Mouse (Mus musculus) layer of hippocampus, adult 9-10 months (tissue): Measurements from ENCODE around the gene Shkbp1.

ENCODE experiments used
- DNase-seq: peaks from one replicate; pipeline ENCODE4 v3.0.0; 2022; ENCODE audit warnings: low spot score

Gene Shkbp1

DNA sequence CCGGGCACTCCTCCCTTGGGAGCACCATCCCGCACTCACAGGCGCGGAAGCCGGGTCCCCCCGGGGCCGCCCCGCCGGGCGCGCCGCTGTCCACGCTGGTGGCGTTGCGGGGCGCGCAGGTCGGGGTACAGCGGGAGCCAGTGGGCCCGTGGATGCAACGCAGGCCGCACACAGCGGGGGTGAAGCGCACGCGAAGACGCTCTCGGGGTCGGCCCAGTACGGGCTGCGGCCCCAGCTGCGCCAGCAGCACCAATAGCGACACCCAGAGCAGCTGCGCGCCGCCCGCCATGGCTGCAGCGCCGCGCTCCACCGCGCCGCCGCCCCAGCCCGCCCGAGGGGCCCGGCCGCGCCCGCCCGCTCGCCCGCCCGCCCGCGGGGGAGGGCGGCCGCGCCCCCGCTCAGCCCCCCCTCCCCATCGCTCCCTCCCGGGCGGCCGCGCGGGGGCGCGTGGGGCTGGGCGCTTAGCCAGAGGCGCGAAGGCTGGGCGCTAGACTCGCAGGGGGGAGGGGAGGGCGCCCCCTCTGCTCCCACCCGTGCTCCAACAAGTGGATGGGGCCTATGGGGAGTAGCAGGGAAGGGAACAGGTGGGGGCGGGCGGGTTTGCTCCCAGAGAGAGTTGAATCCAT, 22.4 kb downstream of the Shkbp1 start:
- no peak for DNase-seq

DNA sequence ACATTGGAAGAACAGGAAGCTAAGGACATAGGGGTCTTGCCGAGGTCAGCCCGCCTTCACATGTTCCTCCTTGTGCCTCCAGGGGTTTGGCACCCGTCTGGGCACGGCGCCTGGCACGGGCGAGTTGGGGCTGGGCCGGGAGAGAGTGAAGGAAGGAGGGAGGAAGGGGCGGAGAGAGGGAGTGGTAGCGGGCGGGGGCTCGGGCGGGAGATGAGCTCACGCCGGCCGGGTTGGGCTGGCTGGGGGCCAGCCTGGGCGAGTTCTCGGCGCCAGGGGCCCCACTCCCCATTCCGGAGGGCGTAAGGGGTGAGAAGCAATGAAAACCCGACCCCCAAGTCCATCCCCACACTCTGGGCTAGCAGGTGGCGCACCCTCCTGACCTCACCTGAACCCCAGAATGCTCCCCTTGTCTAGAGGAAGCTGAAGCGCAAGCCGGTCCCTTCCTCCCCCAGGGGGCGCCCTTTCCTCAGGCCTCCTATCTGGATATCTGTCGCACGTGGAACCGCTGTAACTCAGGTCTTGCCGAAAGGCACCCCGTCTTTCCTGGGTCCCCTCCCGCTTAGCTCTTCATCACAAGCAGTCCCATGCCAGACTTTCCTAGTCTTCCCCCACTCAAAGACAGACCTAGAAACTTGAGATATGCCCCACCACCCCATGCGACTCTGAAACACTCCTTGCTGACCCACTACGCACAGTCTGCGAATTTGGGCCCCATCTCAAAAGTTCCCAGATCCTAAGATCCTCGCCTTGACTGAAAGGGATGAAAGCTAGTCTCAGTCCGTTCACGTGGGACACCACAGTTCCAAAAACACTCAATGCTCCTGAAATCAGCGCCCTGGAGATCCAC, 23.2 kb downstream of the Shkbp1 start:
- DNase-seq, result no peak

DNA sequence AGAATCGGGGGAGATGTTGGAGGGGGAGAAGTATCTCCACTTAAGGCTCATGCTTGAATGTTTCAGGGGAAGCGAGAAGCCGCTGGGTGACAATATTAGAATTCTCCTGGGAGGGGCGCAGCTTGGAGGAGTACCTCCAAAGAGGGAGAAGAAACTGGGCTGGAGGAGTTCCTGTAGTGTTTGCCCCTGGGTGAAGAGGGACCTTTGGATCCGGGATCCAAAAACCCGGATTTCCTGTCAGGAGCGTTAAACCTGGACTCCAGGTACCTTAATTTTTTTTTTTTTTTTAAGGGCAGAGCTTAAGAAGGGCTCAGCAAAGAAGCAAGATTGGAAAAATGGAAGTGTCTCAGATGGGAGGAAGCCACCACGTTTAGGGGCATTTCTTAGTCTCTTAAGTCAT, 24.0 kb downstream of the Shkbp1 start:
- no peak for DNase-seq

DNA sequence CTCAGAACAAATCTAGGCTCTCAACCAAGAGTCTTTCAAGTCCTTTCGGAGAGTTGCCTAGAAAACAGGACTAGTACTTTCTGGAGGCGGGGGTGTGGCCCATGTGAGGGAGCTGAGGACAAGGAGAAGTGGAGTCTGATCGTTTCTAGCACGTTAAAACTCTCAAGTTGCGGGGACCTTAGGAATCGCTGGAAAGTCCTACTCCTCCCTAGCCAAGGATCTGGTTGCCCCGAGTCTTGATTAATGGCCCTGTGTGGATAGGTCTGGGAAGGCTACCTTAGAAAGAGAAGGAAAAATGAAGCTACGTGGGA, 24.3 kb downstream of the Shkbp1 start:
- DNase-seq, result no peak

DNA sequence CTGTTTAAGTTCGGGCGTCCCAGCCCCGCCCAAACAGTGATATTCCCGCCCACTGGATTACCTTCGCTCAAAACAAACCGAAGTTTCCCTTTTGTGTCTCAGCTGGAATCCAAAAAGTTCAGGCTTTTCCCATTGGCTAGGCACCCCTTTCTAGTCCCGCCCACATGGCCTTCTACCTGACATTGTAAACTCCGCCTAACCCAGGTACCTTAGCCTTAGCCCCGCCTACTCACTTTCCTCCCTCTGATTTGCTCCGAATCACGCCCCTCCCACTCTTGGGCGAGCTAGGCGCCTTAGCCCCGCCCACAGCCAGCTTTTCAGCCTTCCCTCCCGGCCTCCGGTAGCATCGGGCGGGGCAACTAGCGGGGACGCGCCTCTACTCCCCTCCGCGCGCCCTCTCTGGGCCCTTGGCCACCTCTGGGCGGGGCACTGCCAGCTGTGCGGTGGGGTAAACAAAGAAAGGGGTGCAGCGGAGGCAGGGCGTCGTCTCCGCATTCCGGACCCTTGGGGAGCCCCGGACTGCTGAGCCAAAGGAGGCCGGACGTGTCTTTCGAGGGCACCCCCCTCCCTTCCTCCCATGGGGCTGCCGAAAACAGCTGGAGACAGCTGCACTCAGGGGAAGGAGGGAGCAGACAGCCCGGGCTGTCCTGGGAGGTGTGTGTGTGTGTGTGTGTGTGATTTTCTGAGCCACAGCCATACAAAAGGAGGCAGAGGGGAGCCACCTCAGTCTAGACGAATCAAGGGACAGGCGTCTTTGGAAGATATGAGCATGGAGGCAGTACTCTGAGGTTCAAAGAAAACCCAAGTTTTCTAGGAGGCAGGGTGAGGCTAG, 24.9 kb downstream of the Shkbp1 start:
- DNase-seq, result no peak

DNA sequence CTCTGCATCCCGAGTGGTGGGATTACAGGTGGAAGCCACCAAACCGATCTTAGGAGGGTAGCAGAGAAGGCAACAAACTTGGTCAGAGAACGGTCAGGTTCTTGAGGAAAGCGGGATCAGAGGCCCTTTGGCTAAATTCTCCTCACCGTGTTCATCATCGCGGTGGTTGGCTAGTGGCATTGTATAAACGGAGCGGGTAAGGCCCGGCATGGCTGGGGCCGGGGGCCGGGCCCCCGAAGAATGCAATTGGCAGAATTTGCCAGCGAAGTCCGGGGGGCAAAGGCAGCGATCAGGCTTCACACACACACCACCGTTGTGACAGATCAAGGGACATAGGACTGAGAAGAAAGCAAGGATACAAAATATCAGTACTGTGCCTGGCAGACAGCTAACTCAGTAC, 25.8 kb downstream of the Shkbp1 start:
- no peak for DNase-seq

DNA sequence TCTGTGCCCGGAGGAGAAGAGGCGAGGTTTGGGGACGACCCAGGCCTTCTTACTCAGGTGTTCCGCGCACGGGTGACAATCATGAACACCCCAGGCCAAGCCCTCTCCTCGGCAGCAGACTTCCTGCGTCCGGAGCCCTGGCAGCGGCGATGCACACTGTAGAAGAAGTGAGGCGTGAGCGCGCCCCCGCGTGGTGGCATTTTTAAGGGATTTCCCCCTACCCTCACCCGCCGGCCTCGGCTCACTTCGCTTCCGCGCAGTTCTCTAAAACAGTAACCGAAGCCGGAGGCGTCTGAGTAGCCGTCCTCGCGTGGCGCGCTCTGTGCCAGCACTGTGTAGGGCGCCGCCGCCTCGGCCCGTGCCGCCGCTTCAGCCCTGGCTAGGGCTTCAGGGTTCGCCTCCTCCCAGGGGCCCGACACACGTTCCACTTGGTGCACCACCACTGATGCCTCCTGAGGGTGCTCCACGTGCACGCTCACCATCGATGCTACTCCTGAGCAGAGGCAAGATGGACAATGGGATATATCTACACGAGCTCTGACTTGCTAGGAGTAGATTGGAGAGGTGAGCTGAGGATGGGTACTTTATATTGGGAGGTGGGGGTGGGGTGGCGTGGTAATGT, 26.4 kb downstream of the Shkbp1 start:
- peak; percentile 71 for DNase-seq

DNA sequence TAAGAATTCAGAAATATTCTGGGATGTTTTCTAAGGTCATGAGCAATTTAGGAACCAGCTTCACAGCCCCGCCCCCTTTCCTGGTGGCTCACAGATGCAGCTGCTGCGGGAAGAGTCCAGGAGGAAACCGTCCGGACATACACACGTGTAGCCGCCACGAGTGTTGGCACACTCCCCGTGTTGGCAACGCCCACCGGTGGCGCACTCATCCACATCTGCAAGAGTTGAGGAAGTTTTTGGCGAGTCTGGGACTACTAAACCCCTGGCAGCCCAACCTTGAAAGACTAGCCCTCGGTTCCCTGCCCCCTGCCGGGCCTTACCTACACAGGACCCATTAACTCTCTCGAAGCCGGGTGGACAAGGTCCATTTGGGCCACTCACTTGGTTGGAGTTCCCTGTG, 27.2 kb downstream of the Shkbp1 start:
- no peak for DNase-seq

DNA sequence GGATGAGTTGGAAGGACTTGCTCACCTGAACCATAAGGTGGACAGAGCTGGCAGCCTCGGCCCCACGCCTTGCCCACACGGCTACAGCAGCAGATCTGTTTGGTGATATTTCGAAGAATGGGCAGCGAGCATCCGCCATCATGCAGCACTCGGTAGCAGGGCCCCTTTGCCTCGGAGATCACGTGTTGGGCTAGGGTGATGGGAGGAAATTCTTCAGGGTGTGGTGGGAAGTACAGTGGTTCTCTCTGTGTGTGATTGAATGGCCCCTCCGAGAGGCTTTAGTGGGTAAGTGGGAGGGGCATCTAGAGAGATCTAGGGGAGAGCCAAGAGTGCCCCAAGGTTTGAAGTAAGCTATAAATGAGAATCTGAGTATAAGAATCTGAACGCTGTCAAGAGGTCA, 27.7 kb downstream of the Shkbp1 start:
- DNase-seq, result no peak

DNA sequence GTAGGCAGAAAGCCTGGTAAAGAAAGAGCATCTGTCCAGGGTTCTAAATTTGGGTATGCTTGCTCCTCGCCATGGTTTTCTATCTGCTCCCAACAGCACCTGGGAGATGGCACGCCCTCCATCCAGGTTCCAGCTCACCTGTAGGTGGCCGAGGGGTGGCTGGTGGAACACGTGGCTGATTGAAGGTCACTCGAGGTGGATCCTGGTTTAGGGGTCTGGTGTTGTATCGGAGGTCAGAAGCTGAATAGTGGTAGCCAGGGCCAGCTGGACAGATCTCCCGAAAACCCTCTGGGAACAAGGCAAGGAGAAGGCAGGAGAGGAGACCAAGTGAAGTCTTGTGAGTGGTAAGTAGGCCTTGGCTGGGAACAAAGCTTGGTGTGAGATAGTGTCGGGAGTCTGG, 28.3 kb downstream of the Shkbp1 start:
- DNase-seq, result no peak

DNA sequence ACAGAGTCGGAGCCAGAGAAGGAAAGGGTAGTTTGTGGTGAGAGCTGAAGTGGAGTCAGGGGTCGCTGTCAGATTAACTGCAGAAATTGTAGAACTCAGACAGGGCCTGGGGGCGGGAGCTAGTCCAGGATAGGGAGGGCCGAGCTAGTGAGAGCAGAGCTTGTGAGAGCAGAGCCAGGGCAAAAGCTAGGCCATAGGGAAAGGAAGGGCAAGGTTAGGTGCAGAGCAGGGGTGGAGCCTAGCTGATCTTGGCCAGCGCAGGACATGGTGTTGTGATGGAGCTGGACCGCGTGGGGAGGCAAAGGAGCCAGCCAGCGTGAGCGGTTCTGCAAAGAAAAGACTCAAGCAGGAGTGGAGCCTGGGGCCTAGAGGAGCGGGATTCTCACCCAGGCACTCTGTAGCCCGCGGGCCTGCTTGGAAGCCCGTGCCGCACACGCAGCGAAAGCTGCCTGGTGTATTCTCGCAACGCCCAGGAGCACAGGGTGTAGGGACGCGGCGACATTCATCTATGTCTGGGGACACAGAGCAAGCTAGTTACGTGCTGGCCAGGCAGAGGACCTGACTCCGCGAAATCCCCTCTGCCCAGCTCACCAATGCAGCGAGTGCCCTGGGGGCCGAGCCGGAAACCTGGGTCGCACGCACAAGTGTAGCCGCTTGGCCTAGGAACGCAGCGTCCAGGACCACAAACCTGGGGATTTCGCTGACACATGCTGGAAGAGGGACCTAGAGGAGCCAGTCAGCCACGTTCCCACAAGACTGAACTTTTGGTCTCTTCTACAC, 29.5 kb downstream of the Shkbp1 start:
- DNase-seq, result no peak

DNA sequence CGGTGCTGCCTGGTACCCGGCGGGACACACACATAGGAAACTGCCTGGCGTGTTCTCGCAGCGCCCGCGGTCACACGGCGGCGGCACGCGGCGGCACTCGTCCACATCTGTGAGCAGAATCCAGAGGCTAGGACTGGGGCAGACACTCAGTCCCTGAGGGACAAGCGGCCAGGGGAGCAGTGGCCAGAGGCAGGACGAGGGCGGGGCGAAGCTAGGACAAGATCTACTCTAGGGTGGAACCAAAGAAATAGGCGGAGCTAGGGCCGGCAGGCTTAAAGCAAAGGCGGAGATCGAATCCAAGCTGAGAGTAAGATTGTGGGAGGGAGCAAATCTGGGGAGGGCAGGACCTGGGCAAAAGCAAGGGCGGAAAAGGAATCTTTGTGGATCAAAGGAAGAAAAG, 30.1 kb downstream of the Shkbp1 start:
- no peak for DNase-seq

DNA sequence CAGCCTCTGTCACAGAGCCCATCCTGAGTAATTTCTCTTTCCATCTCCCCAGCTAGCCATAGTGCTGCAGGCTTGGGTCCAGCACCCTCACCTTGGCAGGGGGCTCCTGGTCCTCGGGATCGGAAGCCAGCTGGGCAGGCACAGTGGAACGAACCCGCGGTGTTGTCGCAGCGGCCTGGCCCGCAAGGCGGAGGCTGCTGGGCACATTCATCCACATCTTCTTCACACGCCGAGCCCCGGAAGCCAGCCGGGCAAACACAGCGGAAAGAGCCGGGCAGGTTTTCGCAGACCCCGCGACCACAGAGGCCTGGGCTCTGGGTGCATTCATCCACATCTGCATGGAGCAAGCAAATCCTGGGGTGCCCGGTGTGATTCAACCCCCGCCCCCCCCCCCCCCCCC, 30.9 kb downstream of the Shkbp1 start:
- DNase-seq, result no peak

DNA sequence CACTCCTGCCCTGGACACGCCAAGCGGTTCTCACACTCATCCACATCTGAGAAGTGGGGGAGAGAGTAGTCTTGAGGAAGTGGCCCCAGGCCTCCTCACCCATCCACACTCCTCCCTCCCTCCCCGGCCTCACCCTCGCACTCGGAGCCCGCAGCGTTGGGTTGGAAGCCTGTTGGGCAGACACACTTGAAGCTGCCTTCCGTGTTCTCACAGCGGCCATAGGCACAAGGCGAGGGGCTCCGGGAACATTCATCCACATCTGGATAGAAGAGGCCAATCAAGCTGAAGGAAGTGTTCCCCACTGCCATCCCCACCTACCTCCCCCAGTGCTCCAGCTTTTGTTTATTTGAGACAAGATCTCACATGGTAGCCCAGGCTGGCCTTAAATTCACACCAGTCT, 31.7 kb downstream of the Shkbp1 start:
- no peak for DNase-seq

DNA sequence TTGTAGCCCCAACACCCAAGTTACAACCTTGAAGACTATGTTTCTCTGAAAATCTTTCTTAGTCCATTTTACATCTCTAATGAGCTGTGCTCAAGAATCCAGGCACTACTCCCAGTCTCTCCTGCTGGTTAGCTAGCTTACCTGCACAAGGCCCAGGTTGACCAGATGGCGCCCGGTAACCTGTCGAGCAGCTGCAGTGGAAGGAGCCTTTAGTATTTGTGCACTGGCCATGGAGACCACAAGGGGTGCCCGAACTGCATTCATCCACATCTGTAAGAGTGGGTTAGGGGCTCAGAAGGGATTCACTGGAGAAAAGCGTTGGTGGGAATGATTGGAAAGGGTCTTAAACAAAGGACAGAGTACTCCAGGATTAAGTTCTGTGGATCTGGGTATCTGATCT, 32.8 kb downstream of the Shkbp1 start:
- DNase-seq, result no peak

DNA sequence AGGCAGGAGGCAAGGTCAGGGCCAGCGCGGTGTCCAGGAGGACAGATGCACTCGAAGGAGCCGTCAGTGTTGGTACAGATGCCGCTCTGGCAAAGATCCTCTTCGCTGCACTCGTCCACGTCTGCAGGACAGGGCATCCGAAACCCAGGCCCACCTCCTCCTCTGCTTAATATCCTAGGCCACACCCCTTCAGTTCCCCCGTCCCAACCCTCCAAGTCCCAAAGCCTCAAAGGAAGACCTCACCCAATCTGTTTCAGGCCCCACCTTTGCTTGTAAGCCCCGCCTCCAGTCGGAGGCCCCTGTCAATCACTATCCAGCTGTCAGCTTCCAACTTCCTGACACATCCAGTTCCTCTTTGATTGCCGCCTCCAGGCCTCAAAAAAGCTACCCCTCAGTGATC, 33.5 kb downstream of the Shkbp1 start:
- DNase-seq, result no peak

DNA sequence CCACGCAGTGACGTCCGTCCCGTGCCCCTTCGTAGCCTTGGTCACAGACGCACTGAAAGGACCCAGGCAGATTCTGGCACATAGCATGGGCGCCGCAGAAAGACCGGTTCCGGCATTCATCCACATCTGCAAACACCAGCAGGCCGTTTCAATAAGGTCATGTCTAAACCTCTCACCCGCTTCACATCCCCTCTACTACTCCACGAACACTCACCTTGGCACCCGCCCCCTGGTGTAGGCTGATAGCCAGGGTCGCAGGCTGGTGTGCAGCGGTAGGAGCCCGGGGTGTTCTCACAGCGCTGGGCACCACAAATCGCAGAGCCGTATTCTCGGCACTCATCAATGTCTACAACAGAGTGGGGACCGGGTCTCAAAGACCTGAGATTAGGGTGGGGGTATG, 36.4 kb downstream of the Shkbp1 start:
- DNase-seq, result no peak

DNA sequence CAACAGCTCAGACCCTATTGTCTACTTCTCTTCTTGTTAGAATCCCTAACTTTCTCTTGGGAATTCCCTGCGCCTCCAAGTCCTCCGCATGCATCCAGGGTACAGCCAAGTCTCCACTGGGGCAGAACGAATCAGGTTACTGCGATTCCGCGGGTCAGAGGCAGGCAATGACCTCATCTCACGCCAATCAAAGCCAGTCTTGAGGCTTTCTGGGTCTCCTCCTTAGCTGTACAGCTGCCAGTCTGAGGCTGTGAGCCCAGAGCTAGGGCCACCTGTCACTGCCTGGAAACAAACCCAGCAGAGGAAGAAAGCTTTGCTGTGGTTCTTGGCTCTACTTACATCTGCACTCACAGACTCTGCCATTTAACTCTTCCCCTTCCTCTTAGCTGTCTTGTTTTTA, 39.9 kb downstream of the Shkbp1 start:
- DNase-seq, result no peak

DNA sequence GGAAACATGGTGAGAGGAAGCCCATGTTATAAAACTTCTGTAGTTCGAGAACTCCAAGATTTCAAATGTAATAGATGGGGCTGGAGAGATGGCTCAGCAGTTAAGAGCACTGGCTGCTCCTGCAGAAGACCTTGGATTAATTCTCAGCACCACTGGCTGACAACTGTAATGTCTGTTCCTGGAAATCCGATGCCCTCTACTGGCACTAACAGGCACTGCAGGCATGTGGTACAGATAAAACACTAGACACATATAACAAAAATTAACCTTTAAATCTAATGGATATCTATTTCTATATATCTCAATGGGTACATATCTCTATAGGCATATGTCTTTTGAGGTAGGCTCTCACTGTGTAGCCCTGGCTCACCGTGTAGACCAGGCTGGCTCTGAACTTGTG, 41.4 kb downstream of the Shkbp1 start:
- no peak for DNase-seq

DNA sequence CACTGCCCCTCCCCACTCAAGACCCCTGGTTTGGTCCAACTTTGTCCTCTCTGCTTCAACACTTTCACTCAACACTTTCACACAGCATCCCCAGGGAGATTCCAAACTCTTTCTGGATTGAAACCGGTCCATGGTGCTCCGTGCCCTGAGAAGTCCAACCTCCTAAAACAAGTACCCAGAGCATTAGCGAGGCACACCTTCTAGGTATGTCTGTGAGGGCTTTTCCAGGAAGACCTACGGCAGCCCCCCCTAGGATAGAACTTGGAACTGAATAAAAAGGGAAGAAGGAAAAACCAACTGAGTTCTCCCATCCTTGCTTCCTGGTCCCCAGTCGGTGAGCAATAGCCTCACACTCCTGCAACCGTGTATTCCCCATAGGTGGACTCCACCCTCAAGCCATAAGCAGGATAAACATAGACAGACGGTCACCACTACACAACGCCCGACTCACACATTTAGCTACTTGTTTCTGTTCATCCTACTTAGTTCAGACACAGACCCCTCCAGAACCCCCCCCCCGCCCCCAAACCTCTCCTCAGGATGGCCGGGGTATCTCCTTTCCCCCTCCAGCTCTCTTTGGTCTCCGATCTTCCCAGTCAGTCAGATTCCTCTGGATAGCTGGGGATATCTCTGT, 44.1 kb downstream of the Shkbp1 start:
- no peak for DNase-seq

DNA sequence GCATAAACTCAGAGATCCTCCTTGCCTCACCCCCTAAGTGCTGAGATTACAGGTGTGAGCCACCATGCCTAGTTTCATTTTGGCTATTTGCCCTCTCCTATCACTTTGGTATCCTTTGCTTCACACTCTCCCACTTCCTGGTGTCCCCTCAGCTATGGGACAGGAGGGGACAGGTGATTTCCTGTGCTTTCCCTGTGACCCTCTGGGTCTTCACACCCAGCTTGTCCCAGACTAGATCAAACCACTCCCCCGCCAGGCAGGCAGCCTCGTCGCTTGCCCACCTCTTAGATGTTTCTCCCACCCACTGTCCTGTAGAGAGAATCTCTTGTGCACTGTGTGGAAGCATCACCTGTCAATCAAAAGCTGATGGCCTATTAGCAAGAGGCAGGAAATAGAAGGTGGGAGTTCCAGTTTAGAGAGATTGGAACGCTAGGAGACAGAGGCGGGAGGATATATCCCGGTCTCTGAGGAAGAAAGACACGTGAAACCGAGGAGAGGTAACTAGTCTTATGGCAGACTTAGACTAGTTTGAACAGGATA, 44.8 kb downstream of the Shkbp1 start:
- DNase-seq, result no peak
